Mouse (Mus musculus) bone marrow macrophage, adult 2 months (primary cell): Measurements from ENCODE around the gene Plppr5. TPM values are rescaled to one million over a fixed set of nuclear protein-coding genes. Genes with fewer than 3 reads are reported as not detected.

Experiments used
- H3K27ac ChIP-seq: 2 replicates; pipeline ENCODE4 v1.5.1; 2012; ENCODE audit warnings: low read depth, low read length; ENCODE audit not compliant: insufficient read depth
- H3K4me1 ChIP-seq: 2 replicates; pipeline ENCODE4 v1.6.1; 2012; ENCODE audit warnings: low read length; ENCODE audit not compliant: control insufficient read depth, insufficient read depth
- H3K4me3 ChIP-seq: 2 replicates; pipeline ENCODE4 v1.5.1; 2012; ENCODE audit warnings: mild to moderate bottlenecking, low read length, moderate library complexity; ENCODE audit not compliant: insufficient read depth
- CTCF ChIP-seq: IDR thresholded peaks from 2 replicates; pipeline ENCODE4 v1.5.1; 2012; ENCODE audit warnings: low read depth, mild to moderate bottlenecking, low read length, moderate library complexity
- POLR2A ChIP-seq: IDR thresholded peaks from 2 replicates; pipeline ENCODE4 v1.6.1; 2012; ENCODE audit warnings: mild to moderate bottlenecking, low read depth, low read length, borderline replicate concordance
- polyA plus RNA-seq: library from polyadenylated mRNA; stranded (reverse); fragments of >200 nt; gene quantifications from 2 replicates; pipeline ENCODE4 v1.2.4, GENCODE M21; 2012; ENCODE audit not compliant: missing spikeins, insufficient read depth, insufficient read length

Gene Plppr5
- polyA plus RNA-seq, 1 experiment, result not detected

- Histone ChIP-seq H3K27ac (no peak overlapping the region), H3K4me1 (no peaks in the 10 kb centered on the region), H3K4me3 (no peak overlapping the region)
- no peak for TF ChIP-seq CTCF
- no peak for TF ChIP-seq POLR2A
These were observed 36.8 kb downstream of the Plppr5 start for GRCm38 (mm10) chr3:117611453-117611852.

GRCm38 (mm10) chr3:117614856-117615255 lies 40.2 kb downstream of the Plppr5 start:
- Histone ChIP-seq H3K4me1 (no peaks in the 10 kb centered on the region), H3K27ac (no peak overlapping the region), H3K4me3 (no peak overlapping the region)
- TF ChIP-seq CTCF (no peak), POLR2A (no peak)

- no peak overlapping the region for H3K27ac ChIP-seq
- H3K4me3 ChIP-seq, result no peak overlapping the region
- TF ChIP-seq POLR2A, result no peak
- TF ChIP-seq CTCF, result no peak
- no peaks in the 10 kb centered on the region for H3K4me1 ChIP-seq
These were observed 50.8 kb downstream of the Plppr5 start for GRCm38 (mm10) chr3:117625257-117626001.

GRCm38 (mm10) chr3:117628799-117629198 lies 54.2 kb downstream of the Plppr5 start:
- Histone ChIP-seq H3K4me1 (no peaks in the 10 kb centered on the region), H3K27ac (no peak overlapping the region), H3K4me3 (no peak overlapping the region)
- no peak for TF ChIP-seq POLR2A
- TF ChIP-seq CTCF, result no peak

- Histone ChIP-seq H3K4me3 (no peak overlapping the region), H3K27ac (no peak overlapping the region), H3K4me1 (no peaks in the 10 kb centered on the region)
- no peak for TF ChIP-seq POLR2A
- TF ChIP-seq CTCF, result no peak
These were observed 55.7 kb downstream of the Plppr5 start for GRCm38 (mm10) chr3:117630332-117630731.

GRCm38 (mm10) chr3:117648612-117649011 lies 74.0 kb downstream of the Plppr5 start:
- Histone ChIP-seq H3K27ac (no peak overlapping the region), H3K4me1 (no peaks in the 10 kb centered on the region), H3K4me3 (no peak overlapping the region)
- TF ChIP-seq CTCF (no peak), POLR2A (no peak)

GRCm38 (mm10) chr3:117664316-117664715 lies 89.7 kb downstream of the Plppr5 start:
- Histone ChIP-seq H3K27ac (no peak overlapping the region), H3K4me3 (no peak overlapping the region), H3K4me1 (peaks cover 11% of the 10 kb centered on the region)
- TF ChIP-seq POLR2A (no peak), CTCF (no peak)

GRCm38 (mm10) chr3:117679189-117679588 lies 104.6 kb downstream of the Plppr5 start:
- no peak for TF ChIP-seq POLR2A
- no peak for TF ChIP-seq CTCF
- Histone ChIP-seq H3K27ac (no peak overlapping the region), H3K4me1 (no peaks in the 10 kb centered on the region), H3K4me3 (no peak overlapping the region)

GRCm38 (mm10) chr3:117684640-117685039 lies 110.0 kb downstream of the Plppr5 start:
- TF ChIP-seq POLR2A (no peak), CTCF (no peak)

GRCm38 (mm10) chr3:117686036-117686435 lies 111.4 kb downstream of the Plppr5 start:
- Histone ChIP-seq H3K4me3 (no peak overlapping the region), H3K4me1 (no peaks in the 10 kb centered on the region), H3K27ac (no peak overlapping the region)
- no peak for TF ChIP-seq POLR2A
- no peak for TF ChIP-seq CTCF

More at GRCm38 (mm10) chr3:117684640-117685039, 110.0 kb downstream of the Plppr5 start:
- H3K27ac ChIP-seq, result no peak overlapping the region
- H3K4me3 ChIP-seq, result no peak overlapping the region
- H3K4me1 ChIP-seq, result no peaks in the 10 kb centered on the region
